Mouse (Mus musculus): ENCODE results near the gene Eps8l3. TPM values are rescaled to one million over a fixed set of nuclear protein-coding genes. Genes with fewer than 3 reads are reported as not detected.

Eps8l3 gene
- polyA plus RNA-seq (2014; fragmentation: Nextera tagmentation; extraction: Ambion mirVana): not detected in 2 replicates

- Histone ChIP-seq H3K9ac (ENCODE audit: low read depth, low read length) (no peak within 1 kb of the TSS), H3K4me3 (ENCODE audit: low read length) (no peak within 1 kb of the TSS), H3K9me3 (ENCODE audit: control insufficient read depth, low read length) (no peaks in the 10 kb centered on the region), H3K4me2 (replicated peaks; ENCODE audit: low read depth, low read length) (no peak within 1 kb of the TSS), H3K27ac (ENCODE audit: low read depth, low read length) (no peak within 1 kb of the TSS), H3K27me3 (ENCODE audit: control insufficient read depth, insufficient read depth, low read length) (no peaks in the 10 kb centered on the region), H3K4me1 (ENCODE audit: control insufficient read depth, insufficient read depth, low read length) (no peaks in the 10 kb centered on the region), H3K36me3 (ENCODE audit: control insufficient read depth, insufficient read depth, low read length) (no peaks in the 10 kb centered on the region)
- ATAC-seq (ENCODE audit: low FRiP score, low TSS enrichment): no peak
- 85% methylated on average over 5 of the region's 5 CpGs for WGBS
These were observed at the start of gene Eps8l3 for GRCm38 (mm10) chr3:107877005-107877404. TSS of gene Eps8l3 (plus strand) at chr3:107877229.

GRCm38 (mm10) chr3:107827873-107828405, 49.1 kb upstream of the Eps8l3 start:
- Histone ChIP-seq H3K9ac (ENCODE audit: low read depth, low read length) (no peak overlapping the region), H3K4me3 (ENCODE audit: low read length) (no peak overlapping the region), H3K27ac (ENCODE audit: low read depth, low read length) (no peak overlapping the region), H3K4me1 (ENCODE audit: control insufficient read depth, insufficient read depth, low read length) (no peaks in the 10 kb centered on the region), H3K27me3 (ENCODE audit: control insufficient read depth, insufficient read depth, low read length) (no peaks in the 10 kb centered on the region), H3K9me3 (ENCODE audit: control insufficient read depth, low read length) (no peaks in the 10 kb centered on the region), H3K4me2 (replicated peaks; ENCODE audit: low read depth, low read length) (no peak overlapping the region), H3K36me3 (ENCODE audit: control insufficient read depth, insufficient read depth, low read length) (no peaks in the 10 kb centered on the region)
- 86% methylated on average over 10 of the region's 10 CpGs for WGBS
- no peak for ATAC-seq (ENCODE audit: low FRiP score, low TSS enrichment)

GRCm38 (mm10) chr3:107828518-107828917, 48.5 kb upstream of the Eps8l3 start:
- no peak overlapping the region for H3K4me2 ChIP-seq (replicated peaks; ENCODE audit: low read depth, low read length)
- H3K36me3 ChIP-seq (ENCODE audit: control insufficient read depth, insufficient read depth, low read length): no peaks in the 10 kb centered on the region
- no peak overlapping the region for H3K27ac ChIP-seq (ENCODE audit: low read depth, low read length)
- ATAC-seq (ENCODE audit: low FRiP score, low TSS enrichment): no peak
- H3K9me3 ChIP-seq (ENCODE audit: control insufficient read depth, low read length): no peaks in the 10 kb centered on the region
- no peak overlapping the region for H3K9ac ChIP-seq (ENCODE audit: low read depth, low read length)
- H3K4me3 ChIP-seq (ENCODE audit: low read length): no peak overlapping the region
- H3K4me1 ChIP-seq (ENCODE audit: control insufficient read depth, insufficient read depth, low read length): no peaks in the 10 kb centered on the region
- H3K27me3 ChIP-seq (ENCODE audit: control insufficient read depth, insufficient read depth, low read length): no peaks in the 10 kb centered on the region
- 27% methylated on average over 5 of the region's 5 CpGs for WGBS

- WGBS: 72% methylated on average over 4 of the region's 4 CpGs
- Histone ChIP-seq H3K4me1 (ENCODE audit: control insufficient read depth, insufficient read depth, low read length) (no peaks in the 10 kb centered on the region), H3K36me3 (ENCODE audit: control insufficient read depth, insufficient read depth, low read length) (no peaks in the 10 kb centered on the region), H3K4me3 (ENCODE audit: low read length) (no peak overlapping the region), H3K4me2 (replicated peaks; ENCODE audit: low read depth, low read length) (no peak overlapping the region), H3K9ac (ENCODE audit: low read depth, low read length) (no peak overlapping the region), H3K27ac (ENCODE audit: low read depth, low read length) (no peak overlapping the region), H3K27me3 (ENCODE audit: control insufficient read depth, insufficient read depth, low read length) (no peaks in the 10 kb centered on the region), H3K9me3 (ENCODE audit: control insufficient read depth, low read length) (no peaks in the 10 kb centered on the region)
- no peak for ATAC-seq (ENCODE audit: low FRiP score, low TSS enrichment)
These were observed 48.0 kb upstream of the Eps8l3 start for GRCm38 (mm10) chr3:107828997-107829396.

GRCm38 (mm10) chr3:107829625-107830024, 47.4 kb upstream of the Eps8l3 start:
- Histone ChIP-seq H3K36me3 (ENCODE audit: control insufficient read depth, insufficient read depth, low read length) (no peaks in the 10 kb centered on the region), H3K4me2 (replicated peaks; ENCODE audit: low read depth, low read length) (no peak overlapping the region), H3K4me3 (ENCODE audit: low read length) (no peak overlapping the region), H3K9me3 (ENCODE audit: control insufficient read depth, low read length) (no peaks in the 10 kb centered on the region), H3K27me3 (ENCODE audit: control insufficient read depth, insufficient read depth, low read length) (no peaks in the 10 kb centered on the region), H3K27ac (ENCODE audit: low read depth, low read length) (no peak overlapping the region), H3K9ac (ENCODE audit: low read depth, low read length) (no peak overlapping the region), H3K4me1 (ENCODE audit: control insufficient read depth, insufficient read depth, low read length) (no peaks in the 10 kb centered on the region)
- 61% methylated on average over 14 of the region's 14 CpGs for WGBS
- ATAC-seq (ENCODE audit: low FRiP score, low TSS enrichment): no peak

- Histone ChIP-seq H3K9ac (ENCODE audit: low read depth, low read length) (no peak overlapping the region), H3K4me2 (replicated peaks; ENCODE audit: low read depth, low read length) (no peak overlapping the region), H3K4me3 (ENCODE audit: low read length) (no peak overlapping the region), H3K27me3 (ENCODE audit: control insufficient read depth, insufficient read depth, low read length) (no peaks in the 10 kb centered on the region), H3K27ac (ENCODE audit: low read depth, low read length) (no peak overlapping the region), H3K9me3 (ENCODE audit: control insufficient read depth, low read length) (no peaks in the 10 kb centered on the region), H3K36me3 (ENCODE audit: control insufficient read depth, insufficient read depth, low read length) (no peaks in the 10 kb centered on the region), H3K4me1 (ENCODE audit: control insufficient read depth, insufficient read depth, low read length) (no peaks in the 10 kb centered on the region)
- no peak for ATAC-seq (ENCODE audit: low FRiP score, low TSS enrichment)
- WGBS: 57% methylated on average over 10 of the region's 10 CpGs
These were observed 45.0 kb upstream of the Eps8l3 start for GRCm38 (mm10) chr3:107831875-107832554.

GRCm38 (mm10) chr3:107832645-107833044, 44.4 kb upstream of the Eps8l3 start:
- Histone ChIP-seq H3K36me3 (ENCODE audit: control insufficient read depth, insufficient read depth, low read length) (no peaks in the 10 kb centered on the region), H3K27me3 (ENCODE audit: control insufficient read depth, insufficient read depth, low read length) (no peaks in the 10 kb centered on the region), H3K9ac (ENCODE audit: low read depth, low read length) (no peak overlapping the region), H3K4me3 (ENCODE audit: low read length) (no peak overlapping the region), H3K4me2 (replicated peaks; ENCODE audit: low read depth, low read length) (no peak overlapping the region), H3K4me1 (ENCODE audit: control insufficient read depth, insufficient read depth, low read length) (no peaks in the 10 kb centered on the region), H3K9me3 (ENCODE audit: control insufficient read depth, low read length) (no peaks in the 10 kb centered on the region), H3K27ac (ENCODE audit: low read depth, low read length) (no peak overlapping the region)
- ATAC-seq (ENCODE audit: low FRiP score, low TSS enrichment): no peak
- WGBS: 70% methylated on average over 6 of the region's 6 CpGs

- no peaks in the 10 kb centered on the region for H3K36me3 ChIP-seq (ENCODE audit: control insufficient read depth, insufficient read depth, low read length)
- H3K4me3 ChIP-seq (ENCODE audit: low read length): no peak overlapping the region
- no peak overlapping the region for H3K9ac ChIP-seq (ENCODE audit: low read depth, low read length)
- WGBS: 70% methylated on average over 1 of the region's 1 CpGs
- no peak for ATAC-seq (ENCODE audit: low FRiP score, low TSS enrichment)
- no peaks in the 10 kb centered on the region for H3K27me3 ChIP-seq (ENCODE audit: control insufficient read depth, insufficient read depth, low read length)
- H3K4me1 ChIP-seq (ENCODE audit: control insufficient read depth, insufficient read depth, low read length): no peaks in the 10 kb centered on the region
- H3K4me2 ChIP-seq (replicated peaks; ENCODE audit: low read depth, low read length): no peak overlapping the region
- H3K27ac ChIP-seq (ENCODE audit: low read depth, low read length): no peak overlapping the region
- no peaks in the 10 kb centered on the region for H3K9me3 ChIP-seq (ENCODE audit: control insufficient read depth, low read length)
These were observed 43.7 kb upstream of the Eps8l3 start for GRCm38 (mm10) chr3:107833370-107833769.

GRCm38 (mm10) chr3:107833872-107834341, 43.1 kb upstream of the Eps8l3 start:
- H3K27ac ChIP-seq (ENCODE audit: low read depth, low read length): no peak overlapping the region
- no peaks in the 10 kb centered on the region for H3K4me1 ChIP-seq (ENCODE audit: control insufficient read depth, insufficient read depth, low read length)
- H3K9me3 ChIP-seq (ENCODE audit: control insufficient read depth, low read length): no peaks in the 10 kb centered on the region
- H3K36me3 ChIP-seq (ENCODE audit: control insufficient read depth, insufficient read depth, low read length): no peaks in the 10 kb centered on the region
- no peaks in the 10 kb centered on the region for H3K27me3 ChIP-seq (ENCODE audit: control insufficient read depth, insufficient read depth, low read length)
- no peak overlapping the region for H3K4me2 ChIP-seq (replicated peaks; ENCODE audit: low read depth, low read length)
- H3K9ac ChIP-seq (ENCODE audit: low read depth, low read length): no peak overlapping the region
- no peak overlapping the region for H3K4me3 ChIP-seq (ENCODE audit: low read length)
- no peak for ATAC-seq (ENCODE audit: low FRiP score, low TSS enrichment)
- 43% methylated on average over 4 of the region's 4 CpGs for whole genome bisulfite sequencing
